Mouse (Mus musculus) forebrain, embryonic 14.5 days (tissue): ENCODE measurements around the gene Treh. TPM values are rescaled to one million over a fixed set of nuclear protein-coding genes. Genes with fewer than 3 reads are reported as not detected.

Experiments
- ATAC-seq: fragments of 200-750 bp; cut with Nextera tagmentation; 2 replicates; pipeline ENCODE4 v1.8.0; 2017; ENCODE audit warnings: mild to moderate bottlenecking, moderate library complexity
- DNase-seq: peaks from one replicate; pipeline ENCODE4 v3.0.0-alpha.2; 2015; ENCODE audit warnings: low spot score
- H3K27ac ChIP-seq: fragments of 300-500 bp; sonication (generic); 2 replicates; pipeline ENCODE4 v1.5.1; 2014; ENCODE audit warnings: low read depth, mild to moderate bottlenecking, control low read depth, low read length, moderate library complexity
- H3K27me3 ChIP-seq: fragments of 300-500 bp; sonication (generic); replicated peaks from 2 replicates; pipeline ENCODE4 v1.6.1; 2014; ENCODE audit warnings: low read length, control low read depth, mixed read lengths; ENCODE audit not compliant: control insufficient read depth, insufficient read depth
- H3K36me3 ChIP-seq: fragments of 300-500 bp; sonication (generic); 2 replicates; pipeline ENCODE4 v1.6.1; 2014; ENCODE audit warnings: low read length, control low read depth; ENCODE audit not compliant: control insufficient read depth, insufficient read depth
- H3K4me1 ChIP-seq: fragments of 300-500 bp; sonication (generic); 2 replicates; pipeline ENCODE4 v1.6.1; 2014; ENCODE audit warnings: antibody characterized with exemption, low read length, control low read depth; ENCODE audit not compliant: control insufficient read depth, insufficient read depth
- H3K4me2 ChIP-seq: fragments of 300-500 bp; sonication (generic); 2 replicates; pipeline ENCODE4 v1.6.1; 2014; ENCODE audit warnings: mild to moderate bottlenecking, control low read depth, low read length
- H3K4me3 ChIP-seq: fragments of 300-500 bp; sonication (generic); 2 replicates; pipeline ENCODE4 v1.5.1; 2014; ENCODE audit warnings: low read depth, low read length, control low read depth
- H3K9ac ChIP-seq: fragments of 300-500 bp; sonication (generic); 2 replicates; pipeline ENCODE4 v1.6.1; 2014; ENCODE audit warnings: mild to moderate bottlenecking, low read length, control low read depth, moderate library complexity
- H3K9me3 ChIP-seq: fragments of 300-500 bp; sonication (generic); replicated peaks from 2 replicates; pipeline ENCODE4 v1.6.1; 2016; ENCODE audit warnings: low read length, control low read depth, mixed read lengths; ENCODE audit not compliant: control insufficient read depth
- WGBS: fragments of 180-500 bp; shearing (Covaris S2); extraction: QIAGEN DNeasy Blood & Tissue Kit; methylation state at CpG from one replicate; pipeline ENCODE4 v1.1.7; 2014; 5-methylcytosine and 5-hydroxymethylcytosine counted together
- polyA plus RNA-seq: library from polyadenylated mRNA; unstranded; fragments of >200 nt; fragmentation: Nextera tagmentation; extraction: Ambion mirVana; gene quantifications from 2 replicates; pipeline ENCODE4 v1.2.1, GENCODE M21; 2014

The Treh gene
- polyA plus RNA-seq, 1 experiment from 2014 or later, result not detected

- DNase-seq (no peak), ATAC-seq (no peak)
- Histone ChIP-seq H3K27me3 (no peaks in the 10 kb centered on the region), H3K36me3 (peaks cover 4% of the 10 kb centered on the region; the same call in 1 of the 2 replicates), H3K27ac (no peak overlapping the region; the same call in 1 of the 2 replicates), H3K4me3 (no peak overlapping the region), H3K4me1 (peaks cover 52% of the 10 kb centered on the region), H3K4me2 (no peak overlapping the region), H3K9me3 (no peaks in the 10 kb centered on the region), H3K9ac (no peak overlapping the region)
- WGBS, result 74% methylated on average over 7 of the region's 7 CpGs
Measured at GRCm38 (mm10) chr9:44722575-44722974, 49.5 kb downstream of the Treh start.

DNA sequence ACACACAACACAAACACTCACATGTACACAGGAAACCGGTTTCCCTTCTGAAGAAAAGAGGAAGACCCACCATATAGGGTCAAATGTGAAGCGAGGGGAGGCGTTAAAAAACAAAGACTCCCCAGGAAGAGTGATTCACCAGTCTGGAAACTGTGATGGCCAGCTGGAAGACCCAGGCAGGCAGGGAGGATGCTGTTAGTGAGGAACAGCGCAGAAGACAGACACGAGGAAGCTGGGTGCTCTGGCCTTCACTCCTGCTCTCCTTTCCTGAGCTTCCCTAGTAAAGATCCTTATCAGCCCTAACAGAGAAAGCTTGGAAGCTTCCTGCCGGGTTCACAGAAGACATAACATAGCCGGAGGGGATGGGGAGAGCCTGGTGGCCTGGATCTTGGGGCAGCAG is 50.0 kb downstream of the Treh start:
- peak overlapping the region; percentile 70 for H3K27ac ChIP-seq
- H3K4me3 ChIP-seq, result no peak overlapping the region
- WGBS, result 61% methylated on average over 7 of the region's 7 CpGs
- DNase-seq (no peak), ATAC-seq (no peak)
- no peak overlapping the region for H3K9ac ChIP-seq
- peaks cover 51% of the 10 kb centered on the region for H3K4me1 ChIP-seq
- 0 out of 2 replicates have a peak, but pooled peaks cover 2% of the 10 kb centered on the region for H3K36me3 ChIP-seq
- no peaks in the 10 kb centered on the region for H3K9me3 ChIP-seq
- no peak overlapping the region for H3K4me2 ChIP-seq
- H3K27me3 ChIP-seq, result no peaks in the 10 kb centered on the region

DNA sequence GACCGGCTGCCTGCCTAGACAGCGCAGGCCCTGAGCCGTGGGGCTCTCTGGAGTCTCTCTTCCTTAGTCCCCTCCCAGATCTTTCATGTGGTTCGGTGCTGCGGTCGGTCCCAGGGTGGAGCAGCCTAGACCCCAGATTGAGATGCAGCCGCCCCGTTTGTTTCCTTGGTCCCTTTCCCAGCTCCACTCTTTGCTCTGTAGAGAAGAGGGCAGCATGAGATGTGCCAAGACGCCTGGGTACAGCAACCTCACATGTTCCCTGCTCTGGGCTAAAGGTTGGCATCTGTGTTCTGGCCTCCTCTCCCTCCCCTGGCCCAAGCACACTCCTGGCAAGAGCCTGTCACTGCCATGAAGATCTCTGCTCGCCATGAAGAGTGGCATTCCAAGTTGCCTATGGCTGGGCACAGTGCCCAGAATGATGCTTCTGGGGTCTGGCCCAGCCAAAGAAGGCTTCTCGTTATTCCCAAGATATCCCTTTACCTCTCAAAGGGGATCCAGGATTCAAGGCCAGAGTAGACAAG is 50.5 kb downstream of the Treh start:
- Histone ChIP-seq H3K27ac (peak overlapping the region; percentile 70), H3K36me3 (no peaks in the 10 kb centered on the region), H3K9me3 (no peaks in the 10 kb centered on the region), H3K4me2 (no peak overlapping the region), H3K4me1 (peaks cover 48% of the 10 kb centered on the region), H3K27me3 (no peaks in the 10 kb centered on the region), H3K9ac (no peak overlapping the region), H3K4me3 (no peak overlapping the region)
- WGBS, result 59% methylated on average over 11 of the region's 11 CpGs
- DNase-seq (peak; percentile 60), ATAC-seq (no peak)

- Histone ChIP-seq H3K4me1 (peaks cover 46% of the 10 kb centered on the region), H3K9ac (no peak overlapping the region), H3K4me3 (no peak overlapping the region), H3K4me2 (no peak overlapping the region), H3K27ac (peak overlapping the region; percentile 70), H3K36me3 (no peaks in the 10 kb centered on the region), H3K9me3 (no peaks in the 10 kb centered on the region), H3K27me3 (no peaks in the 10 kb centered on the region)
- ATAC-seq (no peak), DNase-seq (peak; percentile 53)
- WGBS, result 58% methylated on average over 6 of the region's 6 CpGs
Measured at GRCm38 (mm10) chr9:44724223-44724622, 51.2 kb downstream of the Treh start.

GRCm38 (mm10) chr9:44724665-44725064 is 51.6 kb downstream of the Treh start:
- Histone ChIP-seq H3K4me2 (no peak overlapping the region), H3K9me3 (no peaks in the 10 kb centered on the region), H3K4me3 (no peak overlapping the region), H3K27me3 (no peaks in the 10 kb centered on the region), H3K4me1 (peaks cover 42% of the 10 kb centered on the region), H3K27ac (peak overlapping the region; percentile 70), H3K36me3 (no peaks in the 10 kb centered on the region), H3K9ac (no peak overlapping the region)
- DNase-seq (no peak), ATAC-seq (no peak)
- 60% methylated on average over 2 of the region's 2 CpGs for WGBS

GRCm38 (mm10) chr9:44726431-44727146 is 53.6 kb downstream of the Treh start:
- Histone ChIP-seq H3K36me3 (no peaks in the 10 kb centered on the region), H3K27me3 (no peaks in the 10 kb centered on the region), H3K9ac (no peak overlapping the region), H3K4me1 (peaks cover 32% of the 10 kb centered on the region), H3K27ac (no peak overlapping the region), H3K4me2 (no peak overlapping the region), H3K4me3 (no peak overlapping the region), H3K9me3 (no peaks in the 10 kb centered on the region)
- 39% methylated on average over 10 of the region's 10 CpGs for WGBS
- DNase-seq, result no peak
- ATAC-seq, result no peak

- DNase-seq, result no peak
- Histone ChIP-seq H3K27ac (no peak overlapping the region), H3K4me3 (no peak overlapping the region), H3K9ac (no peak overlapping the region), H3K4me1 (peaks cover 32% of the 10 kb centered on the region), H3K36me3 (no peaks in the 10 kb centered on the region), H3K27me3 (no peaks in the 10 kb centered on the region), H3K4me2 (no peak overlapping the region), H3K9me3 (no peaks in the 10 kb centered on the region)
- WGBS, result 55% methylated on average over 5 of the region's 5 CpGs
- no peak for ATAC-seq
Measured at GRCm38 (mm10) chr9:44727441-44727840, 54.4 kb downstream of the Treh start.

GRCm38 (mm10) chr9:44732130-44732549 is 59.1 kb downstream of the Treh start:
- H3K4me1 ChIP-seq, result peaks cover 17% of the 10 kb centered on the region
- H3K36me3 ChIP-seq, result no peaks in the 10 kb centered on the region
- H3K27ac ChIP-seq, result no peak overlapping the region
- no peak overlapping the region for H3K4me3 ChIP-seq
- H3K27me3 ChIP-seq, result no peaks in the 10 kb centered on the region; the same call in 1 of the 2 replicates
- H3K4me2 ChIP-seq, result no peak overlapping the region
- ATAC-seq (no peak), DNase-seq (no peak)
- WGBS, result 78% methylated on average over 5 of the region's 5 CpGs
- no peaks in the 10 kb centered on the region for H3K9me3 ChIP-seq
- no peak overlapping the region for H3K9ac ChIP-seq

- 0 out of 2 replicates have a peak overlapping the region, but pooled peaks have one; percentile 55 for H3K4me3 ChIP-seq
- WGBS, result 56% methylated on average over 12 of the region's 12 CpGs
- no peaks in the 10 kb centered on the region for H3K36me3 ChIP-seq
- peak overlapping the region; percentile 71 for H3K9ac ChIP-seq
- ATAC-seq (no peak), DNase-seq (no peak)
- H3K4me1 ChIP-seq, result peaks cover 15% of the 10 kb centered on the region
- peak overlapping the region; percentile 99 for H3K4me2 ChIP-seq
- no peaks in the 10 kb centered on the region for H3K9me3 ChIP-seq
- H3K27ac ChIP-seq, result 0 out of 2 replicates have a peak overlapping the region, but pooled peaks have one; percentile 7
- no peaks in the 10 kb centered on the region; the same call in 1 of the 2 replicates for H3K27me3 ChIP-seq
Measured at GRCm38 (mm10) chr9:44732921-44733530, 60.0 kb downstream of the Treh start.
